Mouse (Mus musculus) hindbrain, embryonic 10.5 days (tissue): ENCODE data around the gene Srp72. TPM values are rescaled to one million over a fixed set of nuclear protein-coding genes. Genes with fewer than 3 reads are reported as not detected.

Experiments
- DNase-seq: peaks from one replicate; pipeline ENCODE4 v3.0.0-alpha.2; 2017; ENCODE audit warnings: low spot score
- H3K27ac ChIP-seq: fragments of 300-500 bp; sonication (generic); 2 replicates; pipeline ENCODE4 v1.5.1; 2016; ENCODE audit warnings: mild to moderate bottlenecking, moderate library complexity
- H3K27me3 ChIP-seq: fragments of 300-500 bp; sonication (generic); 2 replicates; pipeline ENCODE4 v1.6.1; 2016; ENCODE audit warnings: mild to moderate bottlenecking; ENCODE audit not compliant: poor library complexity, insufficient read depth, severe bottlenecking
- H3K36me3 ChIP-seq: fragments of 300-500 bp; sonication (generic); 2 replicates; pipeline ENCODE4 v1.6.1; 2016; ENCODE audit warnings: mild to moderate bottlenecking, moderate library complexity
- H3K4me1 ChIP-seq: fragments of 300-500 bp; sonication (generic); replicated peaks from 2 replicates; pipeline ENCODE4 v1.6.1; 2016; ENCODE audit warnings: mild to moderate bottlenecking
- H3K4me3 ChIP-seq: fragments of 300-500 bp; sonication (generic); 2 replicates; pipeline ENCODE4 v1.5.1; 2016; ENCODE audit warnings: mild to moderate bottlenecking, moderate library complexity
- H3K9me3 ChIP-seq: fragments of 300-500 bp; sonication (generic); 2 replicates; pipeline ENCODE4 v1.6.1; 2016; ENCODE audit warnings: mild to moderate bottlenecking, moderate library complexity
- WGBS: fragments of 180-500 bp; shearing (Covaris S2); methylation state at CpG from one replicate; pipeline ENCODE4 v1.1.7; 2016; 5-methylcytosine and 5-hydroxymethylcytosine counted together
- polyA plus RNA-seq: library from polyadenylated mRNA; unstranded; fragments of >200 nt; fragmentation: Nextera tagmentation; extraction: Ambion mirVana; gene quantifications from 2 replicates; pipeline ENCODE4 v1.2.1, GENCODE M21; 2016

The Srp72 gene
- polyA plus RNA-seq, 1 experiment from 2014 or later, result 68.9 TPM

DNA sequence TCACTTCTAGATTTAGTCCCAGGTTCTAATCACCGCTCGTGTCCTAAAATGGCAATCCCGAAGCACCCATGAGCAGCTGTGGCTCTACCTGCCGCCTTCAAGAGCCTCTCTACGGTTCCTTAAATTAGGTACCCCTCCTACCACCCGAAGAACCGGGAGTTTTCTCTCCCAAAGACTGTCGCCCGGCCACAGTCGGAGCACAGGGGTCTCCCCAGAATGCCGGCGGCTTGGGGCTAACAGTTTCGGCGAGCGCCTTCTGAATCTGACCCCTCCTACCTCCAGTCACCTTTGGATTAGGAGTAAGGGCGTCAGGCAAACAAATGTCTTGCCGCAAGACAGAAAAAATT, 303 bp upstream of the Srp72 start:
- peaks cover 56% of the 10 kb centered on the region for H3K36me3 ChIP-seq
- peak overlapping the region; percentile 91 for H3K27ac ChIP-seq
- WGBS, result 4% methylated on average over 17 of the region's 17 CpGs
- peaks cover 17% of the 10 kb centered on the region for H3K4me1 ChIP-seq
- peak overlapping the region; percentile 94 for H3K4me3 ChIP-seq
- no peak for DNase-seq
- H3K9me3 ChIP-seq, result no peaks in the 10 kb centered on the region
- no peaks in the 10 kb centered on the region for H3K27me3 ChIP-seq

DNA sequence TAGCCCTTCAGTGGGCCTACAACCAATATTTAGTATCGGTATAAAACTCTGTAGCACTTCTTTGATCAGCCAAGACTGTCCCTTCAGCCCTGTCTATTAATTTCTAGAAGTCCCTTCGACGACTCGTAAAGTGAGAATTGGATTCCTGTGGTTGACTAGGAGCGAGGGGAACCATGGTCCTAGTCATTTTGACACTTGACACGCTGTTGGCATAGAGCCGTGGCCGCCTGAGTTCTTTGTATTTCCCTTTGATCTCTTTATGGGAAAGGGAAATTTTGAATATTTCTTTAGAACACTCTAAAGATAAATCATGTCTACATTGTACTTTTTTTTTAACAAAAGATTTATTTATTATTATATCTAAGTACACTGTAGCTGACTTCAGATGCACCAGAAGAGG, 1.3 kb downstream of the Srp72 start:
- no peaks in the 10 kb centered on the region for H3K27me3 ChIP-seq
- WGBS, result 90% methylated on average over 8 of the region's 8 CpGs
- H3K27ac ChIP-seq, result no peak overlapping the region
- peak overlapping the region; percentile 94 for H3K4me3 ChIP-seq
- DNase-seq, result no peak
- H3K4me1 ChIP-seq, result peaks cover 17% of the 10 kb centered on the region
- H3K36me3 ChIP-seq, result peaks cover 56% of the 10 kb centered on the region
- no peaks in the 10 kb centered on the region for H3K9me3 ChIP-seq

DNA sequence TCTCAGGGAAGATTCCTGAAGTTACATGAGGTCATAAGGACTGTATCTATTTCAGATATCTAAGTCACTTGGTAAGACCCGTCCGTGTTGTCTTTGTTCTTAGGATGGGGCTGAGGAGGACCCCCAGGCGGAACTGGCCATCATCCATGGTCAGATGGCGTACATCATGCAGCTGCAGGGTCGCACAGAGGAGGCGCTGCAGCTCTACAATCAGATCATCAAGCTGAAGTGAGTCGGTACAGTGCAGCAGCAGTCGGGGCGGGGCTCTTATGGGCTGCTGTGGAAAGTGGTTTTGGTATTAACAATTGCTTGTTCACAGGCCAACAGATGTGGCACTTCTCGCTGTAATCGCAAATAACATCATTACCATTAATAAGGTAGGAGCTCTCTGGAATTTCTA, 9.5 kb downstream of the Srp72 start:
- Histone ChIP-seq H3K36me3 (peaks cover 92% of the 10 kb centered on the region), H3K27ac (no peak overlapping the region)

DNA sequence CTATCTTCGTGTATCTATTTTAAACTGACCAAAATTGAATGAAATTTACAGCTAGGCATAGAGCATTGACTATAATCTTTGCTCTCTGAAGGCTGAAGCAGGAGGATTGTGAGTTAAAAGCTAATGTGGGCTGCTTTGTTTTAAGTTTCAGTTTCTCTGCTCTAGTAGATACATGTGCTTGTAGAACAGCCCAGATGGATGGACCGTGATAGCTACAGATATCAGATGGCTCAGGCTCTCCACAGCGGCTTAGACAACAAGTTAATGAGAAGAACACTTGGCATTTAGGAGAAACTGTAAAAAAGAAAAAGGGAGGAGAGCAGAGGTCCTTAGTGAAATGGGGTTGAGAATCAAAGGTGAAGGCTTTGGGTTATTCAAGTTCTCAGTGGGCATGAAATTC, 16.3 kb downstream of the Srp72 start:
- no peak for DNase-seq
- H3K36me3 ChIP-seq, result peaks cover 94% of the 10 kb centered on the region
- no peaks in the 10 kb centered on the region for H3K27me3 ChIP-seq
- no peaks in the 10 kb centered on the region for H3K4me1 ChIP-seq
- H3K27ac ChIP-seq, result no peak overlapping the region
- WGBS, result 93% methylated on average over 3 of the region's 3 CpGs
- no peaks in the 10 kb centered on the region for H3K9me3 ChIP-seq
- H3K4me3 ChIP-seq, result no peak overlapping the region

More for the DNA sequence above, 9.5 kb downstream of the Srp72 start:
- Histone ChIP-seq H3K4me3 (no peak overlapping the region), H3K9me3 (no peaks in the 10 kb centered on the region), H3K27me3 (no peaks in the 10 kb centered on the region), H3K4me1 (no peaks in the 10 kb centered on the region)
- no peak for DNase-seq
- WGBS, result 94% methylated on average over 11 of the region's 11 CpGs

DNA sequence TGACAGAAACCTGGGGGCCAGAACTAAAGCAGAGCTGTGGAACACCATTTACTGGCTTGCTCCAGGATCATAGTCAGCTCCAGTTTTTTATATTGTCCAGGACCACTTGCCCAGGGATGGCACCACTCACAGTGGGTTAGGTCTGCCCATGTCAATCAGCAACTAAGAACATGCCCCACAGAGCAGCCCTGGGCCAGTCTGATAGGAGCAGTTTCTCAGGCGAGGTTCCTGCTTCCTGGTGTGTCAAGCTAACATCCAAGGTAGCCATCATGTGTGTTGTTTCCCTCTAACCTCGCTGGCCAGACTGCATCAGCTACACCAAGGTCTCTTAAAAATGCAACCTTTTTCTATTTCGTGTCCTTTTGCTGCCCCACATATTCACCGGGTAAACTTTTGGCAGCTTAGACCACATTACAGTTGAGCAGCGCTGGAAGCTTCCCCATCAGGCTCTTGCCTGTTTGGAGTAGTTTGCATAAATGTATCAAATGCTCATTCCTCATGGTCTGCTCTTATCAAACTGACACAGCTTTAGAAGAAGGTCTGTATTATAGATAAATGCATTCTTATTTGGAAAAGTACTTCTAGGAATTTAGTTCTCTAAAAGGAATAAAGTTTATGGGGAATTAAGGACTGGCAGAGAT, 18.8 kb downstream of the Srp72 start:
- WGBS, result 92% methylated on average over 5 of the region's 5 CpGs
- no peak for DNase-seq
- Histone ChIP-seq H3K4me3 (no peak overlapping the region), H3K36me3 (peaks cover 97% of the 10 kb centered on the region), H3K27me3 (no peaks in the 10 kb centered on the region), H3K4me1 (no peaks in the 10 kb centered on the region), H3K9me3 (no peaks in the 10 kb centered on the region), H3K27ac (no peak overlapping the region)

DNA sequence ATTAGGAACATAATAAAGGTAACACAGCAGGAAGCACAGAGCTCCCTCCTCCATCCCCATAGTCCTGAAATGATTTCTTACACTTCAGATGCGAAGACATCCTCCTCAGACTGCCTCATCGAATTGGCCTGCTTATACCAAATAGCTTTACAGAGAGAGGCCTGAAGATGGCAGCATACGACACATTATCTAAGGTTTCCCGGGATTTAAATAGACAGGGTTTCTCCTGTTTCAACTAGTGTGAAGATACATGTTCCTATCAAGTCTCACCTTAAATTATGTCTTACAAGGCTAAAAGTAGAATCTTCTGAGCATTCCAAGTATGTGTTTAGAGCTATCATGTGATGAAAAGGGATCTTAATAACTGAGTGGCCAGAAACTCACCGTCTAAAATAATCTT, 23.9 kb downstream of the Srp72 start:
- Histone ChIP-seq H3K27me3 (no peaks in the 10 kb centered on the region), H3K4me1 (no peaks in the 10 kb centered on the region), H3K27ac (no peak overlapping the region), H3K4me3 (no peak overlapping the region), H3K9me3 (no peaks in the 10 kb centered on the region), H3K36me3 (peaks cover 81% of the 10 kb centered on the region)
- 54% methylated on average over 5 of the region's 5 CpGs for WGBS
- no peak for DNase-seq

DNA sequence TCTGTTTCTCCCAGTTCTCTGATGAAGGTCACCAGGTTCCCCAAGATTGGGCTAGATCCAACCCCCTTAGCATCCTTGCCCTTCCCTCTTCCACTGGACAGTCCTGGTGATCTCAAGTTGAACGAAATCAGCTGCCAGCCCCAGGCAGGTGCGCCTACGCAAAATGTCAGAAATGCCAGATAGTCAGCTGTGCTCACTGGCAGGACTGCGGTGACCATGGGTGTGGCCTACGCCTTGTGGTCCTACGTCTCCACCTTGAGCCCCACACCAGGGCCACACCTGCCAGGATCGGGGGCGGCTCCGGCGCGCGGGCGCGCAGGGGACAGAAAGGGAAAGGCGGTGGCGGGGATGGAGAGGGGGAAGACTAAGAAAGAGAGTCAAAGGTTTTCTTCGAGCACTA, 26.7 kb downstream of the Srp72 start:
- Histone ChIP-seq H3K4me3 (no peak overlapping the region), H3K9me3 (no peaks in the 10 kb centered on the region), H3K27me3 (no peaks in the 10 kb centered on the region), H3K27ac (no peak overlapping the region), H3K4me1 (no peaks in the 10 kb centered on the region), H3K36me3 (peaks cover 53% of the 10 kb centered on the region)
- 90% methylated on average over 17 of the region's 17 CpGs for WGBS
- no peak for DNase-seq

DNA sequence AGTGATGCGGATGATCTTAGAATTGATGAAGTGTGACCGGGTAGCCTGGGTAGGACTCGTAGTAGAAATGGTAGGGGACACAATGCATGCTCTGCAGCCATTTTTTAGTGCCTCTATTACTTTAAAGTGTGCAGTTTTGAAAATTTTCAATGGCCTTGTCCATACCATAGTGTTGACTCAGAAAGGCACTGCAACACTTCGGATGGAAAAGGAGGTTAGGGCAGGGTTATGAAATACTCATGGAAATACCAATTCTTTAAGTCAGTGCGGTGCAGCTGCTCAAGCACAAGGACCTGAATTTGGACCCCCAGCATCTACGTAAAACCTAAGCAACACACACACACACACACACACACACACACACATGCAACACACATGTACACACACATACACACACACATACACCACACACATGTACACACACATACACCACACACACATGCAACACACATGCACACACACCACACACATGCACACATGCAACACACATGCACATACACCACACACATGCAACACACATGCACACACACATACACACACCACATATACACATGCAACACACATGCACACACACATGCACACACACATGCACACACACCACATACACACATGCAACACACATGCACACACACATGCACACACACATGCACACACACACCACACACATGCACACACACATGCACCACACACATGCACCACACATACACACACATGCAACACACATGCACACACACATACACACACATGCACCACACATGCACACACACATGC, 29.8 kb downstream of the Srp72 start, which contains the start of gene Arl9:
Gene Arl9 (plus strand): TSS at position 5 of the 771 bp plus-strand sequence.
- no peak within 1 kb of the TSS for H3K27ac ChIP-seq
- no peaks in the 10 kb centered on the region for H3K4me1 ChIP-seq
- no peaks in the 10 kb centered on the region for H3K9me3 ChIP-seq
- no peak for DNase-seq
- H3K4me3 ChIP-seq, result no peak within 1 kb of the TSS
- peaks cover 23% of the 10 kb centered on the region for H3K36me3 ChIP-seq
- H3K27me3 ChIP-seq, result no peaks in the 10 kb centered on the region
- WGBS, result 96% methylated on average over 6 of the region's 6 CpGs

DNA sequence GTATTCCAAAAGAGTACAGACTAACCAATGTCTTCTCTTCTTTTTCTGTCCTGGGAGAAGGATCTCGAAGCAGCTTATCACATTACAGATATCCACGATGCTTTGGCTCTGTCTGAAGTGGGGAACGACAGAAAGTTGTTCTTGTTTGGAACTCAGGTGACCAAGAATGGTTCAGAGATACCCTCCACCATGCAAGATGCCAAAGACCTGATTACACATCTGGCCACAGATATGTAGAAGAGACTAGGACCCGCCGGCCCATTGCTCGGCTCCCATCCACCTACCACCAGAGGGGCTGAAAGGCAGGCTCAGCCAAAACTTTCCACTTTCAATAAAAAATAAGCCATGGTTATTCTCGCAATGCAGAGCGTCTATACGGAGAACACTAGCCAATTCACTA, 35.9 kb downstream of the Srp72 start:
- Histone ChIP-seq H3K27me3 (peaks cover 5% of the 10 kb centered on the region; the same call in 1 of the 2 replicates), H3K36me3 (no peaks in the 10 kb centered on the region), H3K4me3 (no peak overlapping the region), H3K4me1 (no peaks in the 10 kb centered on the region), H3K9me3 (no peaks in the 10 kb centered on the region), H3K27ac (no peak overlapping the region)
- DNase-seq, result no peak
- WGBS, result 94% methylated on average over 9 of the region's 9 CpGs

DNA sequence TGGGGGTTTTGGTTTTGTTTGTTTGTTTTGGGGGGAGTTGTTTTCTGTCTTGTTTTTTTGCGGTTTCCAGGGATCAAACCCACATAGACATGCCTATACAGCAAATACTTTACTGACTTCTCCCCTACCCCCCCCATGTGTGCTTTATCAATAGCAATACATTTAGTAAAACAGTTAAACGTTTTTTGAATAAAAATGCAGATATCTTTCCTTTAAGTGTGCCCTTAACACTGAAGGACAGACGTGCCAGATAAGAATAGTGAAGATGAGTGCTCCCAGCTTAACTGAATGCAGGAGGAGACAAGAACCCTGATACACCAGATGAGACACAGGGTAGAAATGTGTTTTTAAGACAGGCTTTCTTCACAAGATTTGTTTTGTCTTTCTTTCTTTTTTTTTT, 36.6 kb downstream of the Srp72 start:
- peaks cover 8% of the 10 kb centered on the region for H3K27me3 ChIP-seq
- 67% methylated on average over 3 of the region's 3 CpGs for WGBS
- H3K27ac ChIP-seq, result no peak overlapping the region
- DNase-seq, result no peak
- H3K9me3 ChIP-seq, result no peaks in the 10 kb centered on the region
- peaks cover 6% of the 10 kb centered on the region; the same call in 1 of the 2 replicates for H3K4me1 ChIP-seq
- no peak overlapping the region for H3K4me3 ChIP-seq
- H3K36me3 ChIP-seq, result no peaks in the 10 kb centered on the region

DNA sequence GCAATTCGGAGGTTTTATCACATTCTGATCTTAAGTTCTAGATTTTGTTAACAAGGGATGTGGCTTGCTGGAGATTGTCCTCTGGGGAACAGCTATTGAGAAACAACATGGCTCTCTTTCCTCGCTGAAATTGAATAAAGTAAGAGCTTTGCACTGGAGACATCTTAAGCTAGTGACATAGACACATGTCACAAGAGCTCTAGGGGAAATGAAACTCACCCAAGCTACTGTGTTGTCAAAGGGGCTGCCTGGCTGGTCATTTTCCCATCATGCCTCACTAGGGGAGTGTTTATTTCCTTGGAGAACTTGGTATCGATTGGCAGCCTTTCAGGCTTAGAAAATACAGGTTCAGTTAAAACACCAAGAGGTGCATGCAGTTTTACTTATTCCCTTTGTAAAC, 38.7 kb downstream of the Srp72 start:
- no peak for DNase-seq
- Histone ChIP-seq H3K36me3 (no peaks in the 10 kb centered on the region), H3K4me3 (no peak overlapping the region), H3K27me3 (peaks cover 29% of the 10 kb centered on the region), H3K27ac (no peak overlapping the region), H3K4me1 (peaks cover 10% of the 10 kb centered on the region; the same call in 1 of the 2 replicates), H3K9me3 (no peaks in the 10 kb centered on the region)
- WGBS, result 88% methylated on average over 3 of the region's 3 CpGs

DNA sequence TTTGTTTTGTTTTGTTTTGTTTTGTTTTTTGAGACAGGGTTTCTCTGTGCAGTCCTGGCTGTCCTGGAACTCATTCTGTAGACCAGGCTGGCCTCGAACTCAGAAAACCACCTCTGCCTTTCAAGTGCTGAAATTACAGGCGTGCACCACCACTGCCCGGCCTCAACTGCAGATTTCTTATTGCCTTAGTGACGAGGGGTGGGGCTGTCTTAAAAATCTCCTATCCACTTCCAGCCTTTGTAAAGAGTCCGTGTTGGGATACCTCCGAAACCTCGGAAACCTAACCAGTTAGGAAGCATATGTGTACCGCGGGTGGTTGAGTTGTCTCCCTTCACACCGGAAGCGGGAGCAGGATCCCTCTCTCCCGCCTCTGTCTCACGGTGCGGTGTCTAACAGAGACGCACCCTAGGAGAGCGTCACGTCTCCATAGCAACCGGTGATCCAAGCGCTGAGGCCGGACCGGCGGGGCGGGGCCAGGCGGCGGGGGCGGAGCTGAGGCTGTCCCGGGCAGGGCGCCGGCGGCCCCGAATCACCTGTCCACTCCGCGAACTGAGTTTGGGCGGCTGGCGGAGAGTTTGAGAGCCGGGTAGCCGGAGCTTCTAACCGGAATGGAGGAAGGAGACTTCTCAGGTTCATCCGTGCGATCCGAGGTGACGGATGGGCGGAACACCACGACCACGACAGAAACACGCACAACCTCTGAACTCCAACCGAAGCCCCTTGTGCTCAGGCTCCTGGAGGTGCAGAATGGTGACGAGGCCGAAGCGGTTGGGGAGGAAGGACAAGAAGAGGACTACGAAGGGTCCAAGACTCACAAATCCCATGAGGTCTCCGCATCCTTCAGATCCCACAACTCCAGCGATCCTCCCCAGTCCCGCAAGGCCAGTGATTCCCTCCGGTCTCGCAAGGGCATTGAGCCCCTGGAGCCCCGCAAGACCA, 41.3 kb downstream of the Srp72 start, which contains the start of gene Thegl:
Gene Thegl (plus strand): TSS at position 480 of the 939 bp plus-strand sequence.
- no peak within 1 kb of the TSS for H3K27ac ChIP-seq
- H3K4me1 ChIP-seq, result peaks cover 10% of the 10 kb centered on the region; the same call in 1 of the 2 replicates
- H3K36me3 ChIP-seq, result no peaks in the 10 kb centered on the region
- WGBS, result 13% methylated on average over 57 of the region's 57 CpGs
- no peaks in the 10 kb centered on the region for H3K9me3 ChIP-seq
- peak; percentile 83 for DNase-seq
- H3K4me3 ChIP-seq, result peak within 1 kb of the TSS; percentile 60
- peaks cover 30% of the 10 kb centered on the region for H3K27me3 ChIP-seq
